Mouse (Mus musculus): ENCODE data around the gene Megf11. TPM values are rescaled to one million over a fixed set of nuclear protein-coding genes. Genes with fewer than 3 reads are reported as not detected.

Gene Megf11
- polyA plus RNA-seq, 1 experiment: not detected

GRCm38 (mm10) chr9:64504921-64505320 is 119.5 kb downstream of the Megf11 start:
- Histone ChIP-seq H3K4me3 (ENCODE audit: insufficient read depth, low read depth, low read length) (no peak overlapping the region), H3K4me1 (ENCODE audit: control insufficient read depth, insufficient read depth, insufficient read length, low read length) (no peaks in the 10 kb centered on the region), H3K27ac (replicated peaks; ENCODE audit: low read depth, low read length) (no peak overlapping the region)

- no peak overlapping the region for H3K27ac ChIP-seq (replicated peaks; ENCODE audit: low read depth, low read length)
- no peak overlapping the region for H3K4me3 ChIP-seq (ENCODE audit: insufficient read depth, low read depth, low read length)
- H3K4me1 ChIP-seq (ENCODE audit: control insufficient read depth, insufficient read depth, insufficient read length, low read length): no peaks in the 10 kb centered on the region
These were observed 121.2 kb downstream of the Megf11 start for GRCm38 (mm10) chr9:64506440-64507206.

GRCm38 (mm10) chr9:64507207-64507517 is 121.7 kb downstream of the Megf11 start:
- Histone ChIP-seq H3K4me1 (ENCODE audit: control insufficient read depth, insufficient read depth, insufficient read length, low read length) (no peaks in the 10 kb centered on the region), H3K4me3 (ENCODE audit: insufficient read depth, low read depth, low read length) (no peak overlapping the region), H3K27ac (replicated peaks; ENCODE audit: low read depth, low read length) (no peak overlapping the region)

GRCm38 (mm10) chr9:64507995-64508394 is 122.6 kb downstream of the Megf11 start:
- H3K27ac ChIP-seq (replicated peaks; ENCODE audit: low read depth, low read length): no peak overlapping the region
- no peaks in the 10 kb centered on the region for H3K4me1 ChIP-seq (ENCODE audit: control insufficient read depth, insufficient read depth, insufficient read length, low read length)
- no peak overlapping the region for H3K4me3 ChIP-seq (ENCODE audit: insufficient read depth, low read depth, low read length)

GRCm38 (mm10) chr9:64514826-64515225 is 129.4 kb downstream of the Megf11 start:
- Histone ChIP-seq H3K4me3 (ENCODE audit: insufficient read depth, low read depth, low read length) (no peak overlapping the region), H3K4me1 (ENCODE audit: control insufficient read depth, insufficient read depth, insufficient read length, low read length) (no peaks in the 10 kb centered on the region), H3K27ac (replicated peaks; ENCODE audit: low read depth, low read length) (no peak overlapping the region)

- H3K4me1 ChIP-seq (ENCODE audit: control insufficient read depth, insufficient read depth, insufficient read length, low read length): no peaks in the 10 kb centered on the region
- no peak overlapping the region for H3K27ac ChIP-seq (replicated peaks; ENCODE audit: low read depth, low read length)
- H3K4me3 ChIP-seq (ENCODE audit: insufficient read depth, low read depth, low read length): no peak overlapping the region
These were observed 134.7 kb downstream of the Megf11 start for GRCm38 (mm10) chr9:64519921-64520746.

- H3K4me3 ChIP-seq (ENCODE audit: insufficient read depth, low read depth, low read length): no peak overlapping the region
- H3K4me1 ChIP-seq (ENCODE audit: control insufficient read depth, insufficient read depth, insufficient read length, low read length): no peaks in the 10 kb centered on the region
- H3K27ac ChIP-seq (replicated peaks; ENCODE audit: low read depth, low read length): no peak overlapping the region
These were observed 135.4 kb downstream of the Megf11 start for GRCm38 (mm10) chr9:64520747-64521283.

GRCm38 (mm10) chr9:64523264-64524045 is 138.0 kb downstream of the Megf11 start:
- Histone ChIP-seq H3K4me1 (ENCODE audit: control insufficient read depth, insufficient read depth, insufficient read length, low read length) (no peaks in the 10 kb centered on the region), H3K27ac (replicated peaks; ENCODE audit: low read depth, low read length) (no peak overlapping the region), H3K4me3 (ENCODE audit: insufficient read depth, low read depth, low read length) (no peak overlapping the region)

- no peaks in the 10 kb centered on the region for H3K4me1 ChIP-seq (ENCODE audit: control insufficient read depth, insufficient read depth, insufficient read length, low read length)
- H3K27ac ChIP-seq (replicated peaks; ENCODE audit: low read depth, low read length): no peak overlapping the region
- H3K4me3 ChIP-seq (ENCODE audit: insufficient read depth, low read depth, low read length): no peak overlapping the region
These were observed 142.6 kb downstream of the Megf11 start for GRCm38 (mm10) chr9:64528061-64528460.

GRCm38 (mm10) chr9:64528595-64528994 is 143.2 kb downstream of the Megf11 start:
- no peak overlapping the region for H3K4me3 ChIP-seq (ENCODE audit: insufficient read depth, low read depth, low read length)
- H3K27ac ChIP-seq (replicated peaks; ENCODE audit: low read depth, low read length): no peak overlapping the region
- no peaks in the 10 kb centered on the region for H3K4me1 ChIP-seq (ENCODE audit: control insufficient read depth, insufficient read depth, insufficient read length, low read length)

GRCm38 (mm10) chr9:64531935-64532334 is 146.5 kb downstream of the Megf11 start:
- Histone ChIP-seq H3K4me1 (ENCODE audit: control insufficient read depth, insufficient read depth, insufficient read length, low read length) (no peaks in the 10 kb centered on the region), H3K4me3 (ENCODE audit: insufficient read depth, low read depth, low read length) (no peak overlapping the region), H3K27ac (replicated peaks; ENCODE audit: low read depth, low read length) (no peak overlapping the region)

- no peak overlapping the region for H3K27ac ChIP-seq (replicated peaks; ENCODE audit: low read depth, low read length)
- H3K4me1 ChIP-seq (ENCODE audit: control insufficient read depth, insufficient read depth, insufficient read length, low read length): no peaks in the 10 kb centered on the region
- H3K4me3 ChIP-seq (ENCODE audit: insufficient read depth, low read depth, low read length): no peak overlapping the region
These were observed 147.4 kb downstream of the Megf11 start for GRCm38 (mm10) chr9:64532711-64533242.

GRCm38 (mm10) chr9:64533488-64534119 is 148.2 kb downstream of the Megf11 start:
- Histone ChIP-seq H3K4me3 (ENCODE audit: insufficient read depth, low read depth, low read length) (no peak overlapping the region), H3K4me1 (ENCODE audit: control insufficient read depth, insufficient read depth, insufficient read length, low read length) (no peaks in the 10 kb centered on the region), H3K27ac (replicated peaks; ENCODE audit: low read depth, low read length) (no peak overlapping the region)

GRCm38 (mm10) chr9:64534313-64534712 is 148.9 kb downstream of the Megf11 start:
- Histone ChIP-seq H3K4me1 (ENCODE audit: control insufficient read depth, insufficient read depth, insufficient read length, low read length) (no peaks in the 10 kb centered on the region), H3K4me3 (ENCODE audit: insufficient read depth, low read depth, low read length) (no peak overlapping the region), H3K27ac (replicated peaks; ENCODE audit: low read depth, low read length) (no peak overlapping the region)

Data from brown adipose tissue, adult 24 weeks (tissue).